Mouse (Mus musculus) right cerebral cortex, postnatal 25 days (tissue): ENCODE measurements around the gene Alg14.
A peak's percentile ranks its signal among the peaks of the same experiment; 100 is the strongest.

Source experiments
- DNase-seq: peaks from one replicate; pipeline ENCODE4 v3.0.0; 2022

The Alg14 gene

GRCm38 (mm10) chr3:121370301-121370700 lies 78.7 kb downstream of the Alg14 start:
- peak; percentile 13 for DNase-seq

GRCm38 (mm10) chr3:121370830-121371526 lies 79.4 kb downstream of the Alg14 start:
- no peak for DNase-seq

DNA sequence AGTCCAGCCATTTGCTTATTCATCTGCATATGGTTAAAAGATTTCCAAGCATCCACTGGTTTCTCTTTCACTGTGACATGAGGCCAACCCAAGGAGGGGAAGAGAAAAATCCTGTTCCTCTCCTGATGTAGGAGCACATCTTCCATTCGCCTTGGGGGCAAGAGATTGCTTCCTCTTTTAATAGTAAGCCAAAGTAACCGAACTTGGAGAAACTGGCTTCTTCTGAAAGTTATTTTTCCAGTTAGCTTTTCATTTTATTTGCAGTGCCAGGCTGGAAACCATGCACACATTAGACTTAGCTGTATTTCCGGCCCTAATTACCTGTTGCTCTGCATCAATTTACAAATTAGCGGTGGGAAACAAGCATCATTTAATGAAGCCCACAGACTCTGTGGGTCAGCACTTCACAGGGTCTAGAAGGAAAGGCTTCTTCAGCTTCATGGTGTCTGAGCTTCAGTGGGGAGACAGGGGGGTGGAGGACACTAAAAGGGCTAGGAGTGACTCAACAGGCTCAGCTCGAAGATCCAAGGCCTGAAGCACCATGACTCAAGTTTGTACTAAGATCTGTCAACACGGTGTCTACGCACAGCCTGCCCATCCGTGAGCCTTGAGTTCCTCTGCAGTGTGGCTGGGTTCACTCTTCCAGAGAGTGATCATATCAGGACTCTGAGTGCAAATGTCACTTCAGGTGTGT lies 80.1 kb downstream of the Alg14 start:
- no peak for DNase-seq

GRCm38 (mm10) chr3:121373897-121374441 lies 82.4 kb downstream of the Alg14 start:
- DNase-seq: no peak

- DNase-seq: no peak
Observed at GRCm38 (mm10) chr3:121375541-121376129, 84.1 kb downstream of the Alg14 start.

- no peak for DNase-seq
Observed at GRCm38 (mm10) chr3:121378708-121379612, 87.4 kb downstream of the Alg14 start.

- DNase-seq: no peak
Observed at GRCm38 (mm10) chr3:121379699-121380098, 88.1 kb downstream of the Alg14 start.

- no peak for DNase-seq
Observed at GRCm38 (mm10) chr3:121387471-121388009, 96.0 kb downstream of the Alg14 start.

- DNase-seq: no peak
Observed at GRCm38 (mm10) chr3:121389366-121389765, 97.8 kb downstream of the Alg14 start.

DNA sequence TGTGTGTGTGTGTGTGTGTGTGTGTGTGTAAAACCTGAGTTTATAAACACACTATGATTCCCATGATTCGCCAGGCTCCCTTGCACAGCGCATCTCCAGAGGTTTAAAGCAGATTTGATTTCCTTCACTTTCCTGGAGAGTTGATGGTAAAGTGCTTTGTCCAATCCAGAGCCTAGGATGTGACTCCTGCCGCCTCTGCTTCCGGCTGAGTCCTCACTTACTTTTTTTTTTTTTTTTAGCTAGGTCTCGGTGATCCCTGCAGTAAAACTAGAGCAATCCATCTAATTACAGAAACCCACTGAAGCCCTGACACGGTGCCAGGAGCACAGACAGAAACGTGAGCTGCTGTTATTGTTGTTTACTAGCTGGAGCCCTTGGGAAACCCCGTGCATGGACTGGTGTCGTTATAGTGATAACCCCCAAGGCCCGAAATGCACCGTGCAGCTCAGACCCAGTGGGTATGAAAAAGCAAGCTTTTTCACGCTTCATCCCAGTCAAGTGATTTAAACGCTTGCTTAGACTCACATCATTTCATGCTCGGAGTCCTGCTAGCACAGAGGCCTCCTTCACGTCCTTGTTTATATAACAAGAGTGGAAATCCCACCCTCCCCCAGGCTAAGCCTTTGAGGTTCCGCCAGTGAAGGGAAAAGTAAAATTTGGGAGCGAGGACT lies 98.4 kb downstream of the Alg14 start:
- DNase-seq: no peak

DNA sequence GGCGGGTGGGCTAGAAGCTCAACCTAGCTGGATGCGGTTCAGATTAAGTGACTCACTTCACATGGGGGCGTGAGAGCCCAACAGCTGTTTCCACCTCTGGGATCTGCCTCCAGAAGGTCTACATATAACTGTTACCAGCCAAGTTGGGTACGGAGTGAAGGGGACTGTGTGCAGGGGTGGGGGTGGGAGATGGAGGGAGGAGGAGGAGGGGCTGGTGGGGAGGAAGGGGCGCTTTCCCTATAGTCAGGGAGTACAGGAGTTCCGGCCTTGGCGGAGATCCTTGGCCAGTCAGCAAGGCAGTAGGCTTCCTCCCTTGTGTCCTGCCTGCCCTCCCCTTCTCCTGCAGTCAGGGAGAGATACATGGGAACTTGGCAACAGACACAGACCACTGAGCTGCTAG lies 99.2 kb downstream of the Alg14 start:
- DNase-seq: no peak

DNA sequence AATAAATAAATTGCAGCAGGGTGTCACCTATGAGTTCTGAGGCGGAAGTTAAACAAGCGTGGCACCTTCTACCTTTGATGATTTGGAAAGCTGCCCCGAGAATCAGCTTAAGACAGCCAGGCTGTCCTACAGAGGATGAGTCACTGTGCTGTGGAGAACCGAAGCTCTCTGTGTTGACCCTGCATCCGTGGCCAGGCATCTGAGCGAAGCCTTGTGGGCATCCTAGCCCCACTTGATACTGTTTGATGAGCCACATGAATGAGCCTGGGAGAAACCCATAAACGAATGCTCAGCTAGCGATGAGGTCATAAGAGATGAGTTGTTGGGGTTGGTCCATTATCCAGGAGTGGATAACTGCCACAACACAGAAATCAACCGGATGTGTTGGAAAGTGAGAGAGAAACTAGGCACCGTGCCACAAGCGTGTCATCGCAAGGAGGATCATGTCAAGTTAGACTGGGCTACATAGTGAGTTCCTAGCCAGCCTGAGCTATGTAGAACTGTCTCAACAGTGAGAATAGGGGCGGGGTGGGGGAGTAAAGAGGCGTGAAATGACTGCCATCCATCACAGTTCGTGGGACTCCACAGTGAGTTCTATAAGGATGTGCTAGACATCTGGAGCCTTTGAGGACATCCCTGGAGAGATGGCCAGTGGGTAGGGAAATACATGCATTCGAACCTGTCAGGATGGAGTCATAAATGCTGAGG lies 104.2 kb downstream of the Alg14 start:
- DNase-seq: no peak

- no peak for DNase-seq
Observed at GRCm38 (mm10) chr3:121396561-121396960, 105.0 kb downstream of the Alg14 start.

DNA sequence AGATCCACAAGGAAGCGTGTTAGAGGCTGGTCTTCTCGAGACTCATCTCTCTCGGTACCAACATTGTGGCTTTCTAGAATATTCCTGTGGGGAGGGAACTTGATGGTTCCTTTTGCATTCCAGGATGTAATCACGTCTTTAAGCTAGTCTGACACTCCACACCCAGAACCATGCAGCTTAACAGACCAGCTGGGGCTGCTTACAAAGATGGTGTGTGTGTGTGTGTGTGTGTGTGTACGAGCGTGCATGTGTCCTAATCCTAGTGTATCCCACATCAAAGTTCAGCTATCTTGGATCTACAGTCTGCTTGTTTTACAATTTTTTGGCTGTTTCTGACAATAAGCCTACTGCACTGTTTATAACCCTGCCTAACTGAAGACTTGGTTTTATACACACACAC lies 105.4 kb downstream of the Alg14 start:
- no peak for DNase-seq

GRCm38 (mm10) chr3:121401384-121401783 lies 109.8 kb downstream of the Alg14 start:
- DNase-seq: no peak

DNA sequence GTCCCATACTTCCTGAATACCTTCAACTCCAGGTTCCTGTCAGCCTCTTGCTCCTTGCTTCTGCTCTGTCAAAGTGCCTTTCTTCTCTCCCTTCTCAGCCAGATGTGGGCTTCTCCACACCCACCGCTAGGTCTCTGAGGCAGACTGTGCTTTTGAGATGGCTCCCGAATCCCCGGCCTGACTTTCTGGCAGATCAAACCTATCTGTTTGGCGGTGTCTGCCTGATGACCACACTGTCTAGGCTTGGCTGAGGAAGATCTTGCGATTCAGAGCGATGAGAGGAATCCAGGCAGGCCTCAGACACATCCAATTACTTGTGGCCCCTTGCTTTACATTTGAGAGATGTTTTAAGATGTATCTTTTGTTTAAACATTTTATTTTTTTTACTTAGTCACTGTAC lies 110.5 kb downstream of the Alg14 start:
- DNase-seq: no peak

GRCm38 (mm10) chr3:121403449-121403848 lies 111.9 kb downstream of the Alg14 start:
- no peak for DNase-seq

DNA sequence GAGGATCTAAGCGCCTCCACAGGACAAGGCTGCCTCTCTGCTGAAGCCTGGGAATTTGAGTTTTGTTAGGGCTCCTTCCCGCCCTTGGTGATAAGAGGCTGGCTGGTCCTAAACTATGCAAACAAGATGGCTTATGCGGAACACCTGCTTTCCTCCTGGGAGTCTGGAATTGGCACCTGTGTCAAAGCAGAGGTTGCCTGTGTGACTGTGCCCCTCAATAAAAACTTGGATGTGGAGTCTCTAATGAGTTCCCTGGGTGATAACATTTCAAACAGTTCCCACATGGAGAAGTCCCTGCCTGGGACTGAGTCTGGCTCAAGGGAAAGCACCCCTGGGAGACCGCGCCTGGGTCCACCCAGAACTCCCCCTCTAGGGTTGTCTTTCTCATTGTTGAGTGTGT lies 113.5 kb downstream of the Alg14 start:
- DNase-seq: no peak

GRCm38 (mm10) chr3:121407417-121407816 lies 115.8 kb downstream of the Alg14 start:
- no peak for DNase-seq

DNA sequence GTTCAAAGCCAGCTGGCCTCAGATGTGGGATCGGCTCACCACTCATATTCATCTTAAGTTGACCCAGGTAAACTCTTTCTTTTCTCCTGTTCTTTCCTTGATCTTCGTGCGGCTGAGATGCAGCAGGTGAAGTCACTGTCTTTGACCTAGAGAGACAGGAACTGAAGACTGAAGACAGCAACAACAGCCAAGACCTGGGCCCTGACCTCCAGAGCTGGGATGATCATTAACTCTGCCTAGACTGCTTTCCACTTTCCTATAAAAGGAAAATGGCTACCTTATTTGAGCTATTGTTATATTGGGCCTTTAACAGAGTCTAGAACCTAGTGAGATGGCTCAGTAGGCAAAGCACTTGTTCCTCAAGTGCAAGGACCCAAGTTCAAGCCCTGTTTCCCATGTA lies 116.8 kb downstream of the Alg14 start:
- no peak for DNase-seq

- DNase-seq: no peak
Observed at GRCm38 (mm10) chr3:121411450-121411849, 119.9 kb downstream of the Alg14 start.
